Mouse (Mus musculus) kidney, adult 2 months (tissue): Measurements from ENCODE around the gene Ppp1r14a.

Experiments used
- CTCF ChIP-seq: fragments of 200-500 bp; conservative IDR thresholded peaks from 2 replicates; pipeline ENCODE4 v1.5.1; 2011; ENCODE audit warnings: low read depth, mild to moderate bottlenecking, control low read depth, low read length, moderate library complexity, mixed read lengths; ENCODE audit not compliant: insufficient read depth, insufficient read length
- POLR2A ChIP-seq: fragments of 200-500 bp; IDR thresholded peaks from one replicate; pipeline ENCODE4 v1.6.1; 2011; ENCODE audit warnings: low read depth, low read length, control low read depth

DNA sequence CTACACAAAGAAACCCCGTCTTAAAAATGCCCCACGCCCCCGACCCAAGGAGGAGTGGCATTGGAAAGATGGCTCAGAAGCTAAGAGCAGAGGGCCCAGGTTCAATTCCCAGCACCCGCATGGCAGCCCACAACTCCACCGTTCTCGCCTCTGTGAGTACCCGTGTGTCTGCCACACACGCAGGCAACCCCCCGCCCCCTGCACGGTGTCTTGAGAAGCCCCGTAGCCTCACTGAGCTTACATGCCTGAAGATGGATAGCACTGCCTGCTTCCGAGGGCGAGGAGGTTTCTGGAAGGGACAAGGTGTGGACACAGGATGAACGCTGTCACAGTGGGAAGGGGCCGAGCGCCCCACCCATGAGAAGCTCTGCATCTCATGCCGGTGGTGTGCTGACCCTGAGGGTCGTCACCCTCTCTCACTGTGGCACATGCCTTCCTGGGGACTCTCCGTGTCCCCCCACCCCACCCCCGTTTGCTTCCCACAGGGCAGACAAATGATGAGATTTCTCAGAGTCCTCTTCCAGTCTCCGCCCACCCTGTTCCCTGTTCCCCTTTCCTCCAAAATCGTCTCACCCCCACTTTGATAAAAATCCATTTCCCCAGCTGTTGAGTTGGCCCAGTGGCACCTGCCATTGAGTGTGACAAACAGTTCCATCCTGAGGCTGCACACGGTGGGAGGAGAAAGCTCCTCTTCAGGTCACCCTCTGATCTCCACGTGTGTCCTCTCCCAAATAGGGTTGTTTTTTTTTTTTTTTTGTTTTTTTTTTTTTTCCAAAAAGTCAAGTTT is 6.9 kb downstream of the Ppp1r14a start:
- TF ChIP-seq POLR2A (no peak), CTCF (no peak)
